Mouse (Mus musculus) MEL (cell line): ENCODE results near the gene Usp25. TPM values are rescaled to one million over a fixed set of nuclear protein-coding genes. Genes with fewer than 3 reads are reported as not detected.

Experiments used
- DNase-seq: peaks from one replicate; pipeline ENCODE4 v3.0.0; 2011; ENCODE audit warnings: low read depth, low spot score
- H3K27ac ChIP-seq: 2 replicates; pipeline ENCODE4 v1.5.1; 2012; ENCODE audit warnings: low read depth, mild to moderate bottlenecking, control low read depth, low read length, moderate library complexity; ENCODE audit not compliant: control insufficient read depth
- H3K27me3 ChIP-seq, 2 experiments: fragments of 150-350 bp in 1 of 2; sonication (generic) in 1 of 2; 2 replicates each; pipeline ENCODE4 v1.6.1; 2012; ENCODE audit warnings: low read length in 2 of 2, mild to moderate bottlenecking in 2 of 2, improper control_type of control experiment in 1 of 2, moderate library complexity in 1 of 2; ENCODE audit not compliant: insufficient read depth in 2 of 2, control insufficient read depth in 1 of 2
- H3K36me3 ChIP-seq, 2 experiments: 2 replicates each; pipeline ENCODE4 v1.6.1; 2012 to 2014; ENCODE audit warnings: low read length in 2 of 2, improper control_type of control experiment in 1 of 2, inconsistent platforms in 1 of 2, mild to moderate bottlenecking in 1 of 2; ENCODE audit not compliant: insufficient read depth in 2 of 2, control insufficient read depth in 1 of 2
- H3K4me1 ChIP-seq, 2 experiments: fragments of 150-350 bp in 1 of 2; sonication (generic) in 1 of 2; 2 replicates each; pipeline ENCODE4 v1.6.1; 2012; ENCODE audit warnings: low read length in 2 of 2, improper control_type of control experiment in 1 of 2, mild to moderate bottlenecking in 1 of 2; ENCODE audit not compliant: insufficient read depth in 2 of 2, control insufficient read depth in 1 of 2
- H3K4me3 ChIP-seq, 2 experiments: fragments of 150-350 bp in 1 of 2; sonication (generic) in 1 of 2; 2 replicates each; pipeline ENCODE4 v1.5.1; 2012; ENCODE audit warnings: low read depth in 2 of 2, low read length in 2 of 2, mild to moderate bottlenecking in 2 of 2, moderate library complexity in 2 of 2, control low read depth in 1 of 2, improper control_type of control experiment in 1 of 2; ENCODE audit not compliant: control insufficient read depth in 1 of 2, insufficient read depth in 1 of 2
- H3K79me2 ChIP-seq: 2 replicates; pipeline ENCODE4 v1.6.1; 2012; ENCODE audit warnings: mild to moderate bottlenecking, low read length, moderate library complexity; ENCODE audit not compliant: control insufficient read depth, poor library complexity, insufficient read depth
- H3K9ac ChIP-seq: 2 replicates; pipeline ENCODE4 v1.6.1; 2012; ENCODE audit warnings: low read depth, mild to moderate bottlenecking, control low read depth, low read length, moderate library complexity; ENCODE audit not compliant: control insufficient read depth, poor library complexity, severe bottlenecking
- H3K9me3 ChIP-seq: fragments of 150-350 bp; sonication (generic); replicated peaks from 2 replicates; pipeline ENCODE4 v1.6.1; 2012; ENCODE audit warnings: mild to moderate bottlenecking, low read length, improper control_type of control experiment, moderate library complexity; ENCODE audit not compliant: insufficient read depth
- BHLHE40 ChIP-seq: IDR thresholded peaks from 2 replicates; pipeline ENCODE4 v1.6.1; 2012; ENCODE audit warnings: low read depth, mild to moderate bottlenecking, inconsistent platforms, low read length, improper control_type of control experiment, borderline replicate concordance
- CHD2 ChIP-seq: IDR thresholded peaks from 2 replicates; pipeline ENCODE4 v1.6.1; 2011; ENCODE audit warnings: low read length, improper control_type of control experiment
- CTCF ChIP-seq, 3 experiments: IDR thresholded peaks in 2 of 3; conservative IDR thresholded peaks in 1 of 3; 2 replicates each; pipeline ENCODE4 v1.5.1; 2011 to 2012; ENCODE audit warnings: low read length in 3 of 3, low read depth in 2 of 3, mild to moderate bottlenecking in 2 of 3, improper control_type of control experiment in 1 of 3, inconsistent platforms in 1 of 3, mixed read lengths in 1 of 3, moderate library complexity in 1 of 3; ENCODE audit not compliant: control insufficient read depth in 1 of 3, insufficient read depth in 1 of 3, poor library complexity in 1 of 3, severe bottlenecking in 1 of 3
- EP300 ChIP-seq, 2 experiments: IDR thresholded peaks; 2 replicates each; pipeline ENCODE4 v1.6.1; 2011; ENCODE audit warnings: improper control_type of control experiment in 2 of 2, low read length in 2 of 2, low read depth in 1 of 2, mild to moderate bottlenecking in 1 of 2
- ETS1 ChIP-seq: IDR thresholded peaks from 2 replicates; pipeline ENCODE4 v1.6.1; 2012; ENCODE audit warnings: low read depth, mild to moderate bottlenecking, inconsistent platforms, low read length, improper control_type of control experiment, moderate library complexity
- HCFC1 ChIP-seq: IDR thresholded peaks from 2 replicates; pipeline ENCODE4 v1.6.1; 2012; ENCODE audit warnings: low read depth, mild to moderate bottlenecking, inconsistent platforms, low read length, improper control_type of control experiment, moderate library complexity
- JUND ChIP-seq: IDR thresholded peaks from 2 replicates; pipeline ENCODE4 v1.6.1; 2011; ENCODE audit warnings: low read depth, mild to moderate bottlenecking, improper control_type of control experiment, low read length
- KAT2A ChIP-seq: conservative IDR thresholded peaks from 2 replicates; pipeline ENCODE4 v1.6.1; 2012; ENCODE audit warnings: low read depth, low read length, improper control_type of control experiment, inconsistent platforms
- MAZ ChIP-seq: IDR thresholded peaks from 2 replicates; pipeline ENCODE4 v1.6.1; 2012; ENCODE audit warnings: low read depth, mild to moderate bottlenecking, inconsistent platforms, low read length, improper control_type of control experiment
- MEF2A ChIP-seq: IDR thresholded peaks from 2 replicates; pipeline ENCODE4 v1.6.1; 2014; ENCODE audit warnings: low read depth, mild to moderate bottlenecking, inconsistent platforms, low read length, improper control_type of control experiment; ENCODE audit not compliant: poor library complexity, insufficient replicate concordance, severe bottlenecking; ENCODE audit errors: extremely low read depth
- MYB ChIP-seq: IDR thresholded peaks from 2 replicates; pipeline ENCODE4 v1.6.1; 2011; ENCODE audit warnings: mild to moderate bottlenecking, low read depth, low read length, improper control_type of control experiment
- MYC ChIP-seq: IDR thresholded peaks from 2 replicates; pipeline ENCODE4 v1.6.1; 2011; ENCODE audit warnings: low read depth, mild to moderate bottlenecking, low read length, improper control_type of control experiment, moderate library complexity
- NELFE ChIP-seq: IDR thresholded peaks from 2 replicates; pipeline ENCODE4 v1.6.1; 2011; ENCODE audit warnings: low read depth, low read length, improper control_type of control experiment
- NRF1 ChIP-seq: IDR thresholded peaks from 2 replicates; pipeline ENCODE4 v1.6.1; 2014; ENCODE audit warnings: low read depth, mild to moderate bottlenecking, inconsistent platforms, low read length, improper control_type of control experiment, moderate library complexity; ENCODE audit not compliant: poor library complexity, insufficient read depth, severe bottlenecking
- POLR2A ChIP-seq, 2 experiments: IDR thresholded peaks; 2 replicates each; pipeline ENCODE4 v1.6.1; 2011 to 2012; ENCODE audit warnings: low read length in 2 of 2, mild to moderate bottlenecking in 2 of 2, control low read depth in 1 of 2, improper control_type of control experiment in 1 of 2, low read depth in 1 of 2, moderate library complexity in 1 of 2; ENCODE audit not compliant: control insufficient read depth in 1 of 2, insufficient read depth in 1 of 2, poor library complexity in 1 of 2
- POLR2AphosphoS2 ChIP-seq: IDR thresholded peaks from 2 replicates; pipeline ENCODE4 v1.6.1; 2011; ENCODE audit warnings: low read length, improper control_type of control experiment
- SIN3A ChIP-seq: IDR thresholded peaks from 2 replicates; pipeline ENCODE4 v1.6.1; 2012; ENCODE audit warnings: low read length, improper control_type of control experiment, inconsistent platforms
- SMC3 ChIP-seq: IDR thresholded peaks from 2 replicates; pipeline ENCODE4 v1.6.1; 2011; ENCODE audit warnings: low read depth, low read length, improper control_type of control experiment
- TAL1 ChIP-seq: IDR thresholded peaks from 2 replicates; pipeline ENCODE4 v1.6.1; 2012; ENCODE audit warnings: mild to moderate bottlenecking, inconsistent platforms, low read length, moderate library complexity, mixed read lengths
- TCF12 ChIP-seq: IDR thresholded peaks from 2 replicates; pipeline ENCODE4 v1.6.1; 2014; ENCODE audit warnings: low read depth, mild to moderate bottlenecking, inconsistent platforms, low read length, improper control_type of control experiment, moderate library complexity
- ZC3H11A ChIP-seq: IDR thresholded peaks from 2 replicates; pipeline ENCODE4 v1.6.1; 2012; ENCODE audit warnings: low read depth, mild to moderate bottlenecking, inconsistent platforms, low read length, improper control_type of control experiment
- ZKSCAN1 ChIP-seq: IDR thresholded peaks from 2 replicates; pipeline ENCODE4 v1.6.1; 2012; ENCODE audit warnings: low read depth, mild to moderate bottlenecking, inconsistent platforms, low read length, improper control_type of control experiment, moderate library complexity
- ZNF384 ChIP-seq: IDR thresholded peaks from 2 replicates; pipeline ENCODE4 v1.6.1; 2012; ENCODE audit warnings: low read depth, mild to moderate bottlenecking, inconsistent platforms, low read length, improper control_type of control experiment
- polyA plus RNA-seq, 2 experiments: library from polyadenylated mRNA; stranded (reverse) in 1 of 2; unstranded in 1 of 2; fragments of >175 nt in 1 of 2; fragments of >200 nt in 1 of 2; gene quantifications; 2 replicates each; pipeline versions ENCODE4 v1.2.1 to v1.2.4; 2012; ENCODE audit warnings: low replicate concordance in 2 of 2, low read depth in 1 of 2; ENCODE audit not compliant: insufficient read length in 2 of 2, insufficient read depth in 1 of 2, missing spikeins in 1 of 2
- total RNA-seq: library from RNA; depleted of rRNA; stranded (reverse); fragments of 300-350 nt; gene quantifications from 2 replicates; pipeline ENCODE4 v1.2.3, GENCODE M21; 2012

Usp25 gene
- total and polyA plus RNA-seq, 3 experiments = 43.0 to 45.6 TPM; not detected in 1

- H3K27ac ChIP-seq = no peak overlapping the region
- TF ChIP-seq MYC (no peak), HCFC1 (no peak), ZKSCAN1 (no peak), POLR2A (IDR thresholded peaks at IDR 0.05; ENCODE audit: control insufficient read depth in 1 of 2, insufficient read depth in 1 of 2, low read depth in 1 of 2, low read length in 2 of 2, poor library complexity in 1 of 2) (no peak), MYB (no peak), NELFE (no peak), MEF2A (no peak), ZC3H11A (no peak), CTCF (IDR thresholded peaks at IDR 0.05 in 2 of 3, conservative IDR thresholded peaks at IDR 0.05 in 1 of 3; ENCODE audit: control insufficient read depth in 1 of 3, insufficient read depth in 1 of 3, low read depth in 2 of 3, low read length in 3 of 3, poor library complexity in 1 of 3, severe bottlenecking in 1 of 3) (no peak), NRF1 (no peak), JUND (no peak), ZNF384 (no peak), TCF12 (no peak)
- TF ChIP-seq, all 39 proteins: peak for 0
- DNase-seq = no peak
- no peak overlapping the region for H3K4me3 ChIP-seq
- no peaks in the 10 kb centered on the region for H3K27me3 ChIP-seq
- no peak overlapping the region for H3K9ac ChIP-seq
- H3K36me3 ChIP-seq = peaks cover 0 to 10% of the 10 kb centered on the region in 2 experiments; a peak in 2 of 4 replicates
- no peaks in the 10 kb centered on the region for H3K4me1 ChIP-seq
- no peaks in the 10 kb centered on the region for H3K79me2 ChIP-seq
- H3K9me3 ChIP-seq = no peaks in the 10 kb centered on the region
Observed at GRCm38 (mm10) chr16:77063916-77064315, 50.4 kb downstream of the Usp25 start.

GRCm38 (mm10) chr16:77076954-77077735, 63.6 kb downstream of the Usp25 start:
- TF ChIP-seq POLR2A (IDR thresholded peaks at IDR 0.05; ENCODE audit: control insufficient read depth in 1 of 2, insufficient read depth in 1 of 2, low read depth in 1 of 2, low read length in 2 of 2, poor library complexity in 1 of 2) = no peak
- TF ChIP-seq BHLHE40 = no peak
- TF ChIP-seq CHD2 = no peak
- TF ChIP-seq KAT2A = no peak
- TF ChIP-seq SIN3A = no peak
- TF ChIP-seq ZNF384 = no peak
- no peak for TF ChIP-seq POLR2AphosphoS2
- no peak for TF ChIP-seq MYB
- TF ChIP-seq MAZ = no peak
- TF ChIP-seq MYC = no peak
- no peak for TF ChIP-seq EP300 (IDR thresholded peaks at IDR 0.05; ENCODE audit: low read depth in 1 of 2, low read length in 2 of 2)
- TF ChIP-seq SMC3 = no peak
- no peak for TF ChIP-seq ETS1
- TF ChIP-seq TAL1 = no peak
- DNase-seq = no peak
- no peaks in the 10 kb centered on the region for H3K9me3 ChIP-seq
- H3K27me3 ChIP-seq = no peaks in the 10 kb centered on the region
- H3K79me2 ChIP-seq = no peaks in the 10 kb centered on the region
- H3K4me3 ChIP-seq = no peak overlapping the region
- H3K27ac ChIP-seq = no peak overlapping the region
- no peak overlapping the region for H3K9ac ChIP-seq
- peaks cover 0 to 25% of the 10 kb centered on the region in 2 experiments; a peak in 2 of 4 replicates for H3K36me3 ChIP-seq
- no peaks in the 10 kb centered on the region for H3K4me1 ChIP-seq
